Mouse (Mus musculus): ENCODE measurements around the gene Dennd1a.

Dennd1a gene

GRCm38 (mm10) chr2:38003183-38003680 is 284.0 kb downstream of the Dennd1a start:
- no peak for TF ChIP-seq POU5F1 (IDR thresholded peaks at IDR 0.05; ENCODE audit: borderline replicate concordance, low read length)
- no peak for TF ChIP-seq NANOG (IDR thresholded peaks at IDR 0.05; ENCODE audit: borderline replicate concordance, low read length)
- no peak for TF ChIP-seq CTCF (conservative IDR thresholded peaks at IDR 0.05; ENCODE audit: low read length)
- H3K4me3 ChIP-seq (replicated peaks; ENCODE audit: low read length), result no peak overlapping the region
- H3K4me1 ChIP-seq (replicated peaks; ENCODE audit: low read depth, low read length), result peaks cover 23% of the 10 kb centered on the region
- no peaks in the 10 kb centered on the region for H3K27me3 ChIP-seq (ENCODE audit: insufficient read depth, low read length)
- no peaks in the 10 kb centered on the region for H3K9me3 ChIP-seq (ENCODE audit: low read length)
- H3K36me3 ChIP-seq (ENCODE audit: insufficient read depth, low read length), result no peaks in the 10 kb centered on the region

- no peaks in the 10 kb centered on the region for H3K9me3 ChIP-seq (ENCODE audit: low read length)
- no peaks in the 10 kb centered on the region for H3K36me3 ChIP-seq (ENCODE audit: insufficient read depth, low read length)
- TF ChIP-seq POU5F1 (IDR thresholded peaks at IDR 0.05; ENCODE audit: borderline replicate concordance, low read length) (no peak), CTCF (conservative IDR thresholded peaks at IDR 0.05; ENCODE audit: low read length) (no peak), NANOG (IDR thresholded peaks at IDR 0.05; ENCODE audit: borderline replicate concordance, low read length) (no peak)
- no peaks in the 10 kb centered on the region for H3K27me3 ChIP-seq (ENCODE audit: insufficient read depth, low read length)
- peaks cover 39% of the 10 kb centered on the region for H3K4me1 ChIP-seq (replicated peaks; ENCODE audit: low read depth, low read length)
- H3K4me3 ChIP-seq (replicated peaks; ENCODE audit: low read length), result no peak overlapping the region
Observed at GRCm38 (mm10) chr2:38001004-38001403, 286.2 kb downstream of the Dennd1a start.

- H3K9me3 ChIP-seq (ENCODE audit: low read length), result no peaks in the 10 kb centered on the region
Observed at GRCm38 (mm10) chr2:37997966-37998365, 289.2 kb downstream of the Dennd1a start.

GRCm38 (mm10) chr2:37989091-37989490 is 298.1 kb downstream of the Dennd1a start:
- TF ChIP-seq POU5F1 (IDR thresholded peaks at IDR 0.05; ENCODE audit: borderline replicate concordance, low read length) (no peak), CTCF (conservative IDR thresholded peaks at IDR 0.05; ENCODE audit: low read length) (no peak), NANOG (IDR thresholded peaks at IDR 0.05; ENCODE audit: borderline replicate concordance, low read length) (no peak)

More at GRCm38 (mm10) chr2:37997966-37998365, 289.2 kb downstream of the Dennd1a start:
- H3K4me1 ChIP-seq (replicated peaks; ENCODE audit: low read depth, low read length), result peaks cover 33% of the 10 kb centered on the region
- TF ChIP-seq NANOG (IDR thresholded peaks at IDR 0.05; ENCODE audit: borderline replicate concordance, low read length), result peak; percentile 78; the same call in 1 of the 2 replicates
- no peak for TF ChIP-seq POU5F1 (IDR thresholded peaks at IDR 0.05; ENCODE audit: borderline replicate concordance, low read length)
- H3K27me3 ChIP-seq (ENCODE audit: insufficient read depth, low read length), result no peaks in the 10 kb centered on the region
- no peak overlapping the region for H3K4me3 ChIP-seq (replicated peaks; ENCODE audit: low read length)
- no peaks in the 10 kb centered on the region for H3K36me3 ChIP-seq (ENCODE audit: insufficient read depth, low read length)

GRCm38 (mm10) chr2:37988301-37988700 is 298.9 kb downstream of the Dennd1a start:
- H3K36me3 ChIP-seq (ENCODE audit: insufficient read depth, low read length), result no peaks in the 10 kb centered on the region
- no peak overlapping the region for H3K4me3 ChIP-seq (replicated peaks; ENCODE audit: low read length)
- TF ChIP-seq CTCF (conservative IDR thresholded peaks at IDR 0.05; ENCODE audit: low read length), result no peak
- TF ChIP-seq NANOG (IDR thresholded peaks at IDR 0.05; ENCODE audit: borderline replicate concordance, low read length), result no peak
- TF ChIP-seq POU5F1 (IDR thresholded peaks at IDR 0.05; ENCODE audit: borderline replicate concordance, low read length), result no peak
- no peaks in the 10 kb centered on the region for H3K9me3 ChIP-seq (ENCODE audit: low read length)
- H3K27me3 ChIP-seq (ENCODE audit: insufficient read depth, low read length), result no peaks in the 10 kb centered on the region
- no peaks in the 10 kb centered on the region; the same call in 1 of the 2 replicates for H3K4me1 ChIP-seq (replicated peaks; ENCODE audit: low read depth, low read length)

More at GRCm38 (mm10) chr2:37989091-37989490, 298.1 kb downstream of the Dennd1a start:
- H3K4me1 ChIP-seq (replicated peaks; ENCODE audit: low read depth, low read length), result no peaks in the 10 kb centered on the region; the same call in 1 of the 2 replicates
- H3K36me3 ChIP-seq (ENCODE audit: insufficient read depth, low read length), result no peaks in the 10 kb centered on the region
- H3K27me3 ChIP-seq (ENCODE audit: insufficient read depth, low read length), result no peaks in the 10 kb centered on the region
- no peaks in the 10 kb centered on the region for H3K9me3 ChIP-seq (ENCODE audit: low read length)
- H3K4me3 ChIP-seq (replicated peaks; ENCODE audit: low read length), result no peak overlapping the region

GRCm38 (mm10) chr2:37985690-37986222 is 301.4 kb downstream of the Dennd1a start:
- Histone ChIP-seq H3K27me3 (ENCODE audit: insufficient read depth, low read length) (no peaks in the 10 kb centered on the region), H3K9me3 (ENCODE audit: low read length) (no peaks in the 10 kb centered on the region), H3K4me1 (replicated peaks; ENCODE audit: low read depth, low read length) (peaks cover 4% of the 10 kb centered on the region), H3K4me3 (replicated peaks; ENCODE audit: low read length) (no peak overlapping the region), H3K36me3 (ENCODE audit: insufficient read depth, low read length) (no peaks in the 10 kb centered on the region)
- TF ChIP-seq CTCF (conservative IDR thresholded peaks at IDR 0.05; ENCODE audit: low read length), result no peak
- TF ChIP-seq POU5F1 (IDR thresholded peaks at IDR 0.05; ENCODE audit: borderline replicate concordance, low read length), result no peak
- no peak for TF ChIP-seq NANOG (IDR thresholded peaks at IDR 0.05; ENCODE audit: borderline replicate concordance, low read length)

- H3K27me3 ChIP-seq (ENCODE audit: insufficient read depth, low read length), result no peaks in the 10 kb centered on the region
- no peak overlapping the region for H3K4me3 ChIP-seq (replicated peaks; ENCODE audit: low read length)
- peaks cover 4% of the 10 kb centered on the region for H3K4me1 ChIP-seq (replicated peaks; ENCODE audit: low read depth, low read length)
- TF ChIP-seq CTCF (conservative IDR thresholded peaks at IDR 0.05; ENCODE audit: low read length), result no peak
- H3K36me3 ChIP-seq (ENCODE audit: insufficient read depth, low read length), result no peaks in the 10 kb centered on the region
- no peaks in the 10 kb centered on the region for H3K9me3 ChIP-seq (ENCODE audit: low read length)
Observed at GRCm38 (mm10) chr2:37982714-37983113, 304.5 kb downstream of the Dennd1a start.

GRCm38 (mm10) chr2:37981562-37982403 is 305.4 kb downstream of the Dennd1a start:
- Histone ChIP-seq H3K4me1 (replicated peaks; ENCODE audit: low read depth, low read length) (peaks cover 4% of the 10 kb centered on the region), H3K9me3 (ENCODE audit: low read length) (no peaks in the 10 kb centered on the region), H3K27me3 (ENCODE audit: insufficient read depth, low read length) (no peaks in the 10 kb centered on the region), H3K36me3 (ENCODE audit: insufficient read depth, low read length) (no peaks in the 10 kb centered on the region), H3K4me3 (replicated peaks; ENCODE audit: low read length) (no peak overlapping the region)
- TF ChIP-seq CTCF (conservative IDR thresholded peaks at IDR 0.05; ENCODE audit: low read length) (no peak), NANOG (IDR thresholded peaks at IDR 0.05; ENCODE audit: borderline replicate concordance, low read length) (no peak), POU5F1 (IDR thresholded peaks at IDR 0.05; ENCODE audit: borderline replicate concordance, low read length) (no peak)
